Comparison of ENCODE assay signal across 7 mouse cellular contexts in the genomic region with DNA sequence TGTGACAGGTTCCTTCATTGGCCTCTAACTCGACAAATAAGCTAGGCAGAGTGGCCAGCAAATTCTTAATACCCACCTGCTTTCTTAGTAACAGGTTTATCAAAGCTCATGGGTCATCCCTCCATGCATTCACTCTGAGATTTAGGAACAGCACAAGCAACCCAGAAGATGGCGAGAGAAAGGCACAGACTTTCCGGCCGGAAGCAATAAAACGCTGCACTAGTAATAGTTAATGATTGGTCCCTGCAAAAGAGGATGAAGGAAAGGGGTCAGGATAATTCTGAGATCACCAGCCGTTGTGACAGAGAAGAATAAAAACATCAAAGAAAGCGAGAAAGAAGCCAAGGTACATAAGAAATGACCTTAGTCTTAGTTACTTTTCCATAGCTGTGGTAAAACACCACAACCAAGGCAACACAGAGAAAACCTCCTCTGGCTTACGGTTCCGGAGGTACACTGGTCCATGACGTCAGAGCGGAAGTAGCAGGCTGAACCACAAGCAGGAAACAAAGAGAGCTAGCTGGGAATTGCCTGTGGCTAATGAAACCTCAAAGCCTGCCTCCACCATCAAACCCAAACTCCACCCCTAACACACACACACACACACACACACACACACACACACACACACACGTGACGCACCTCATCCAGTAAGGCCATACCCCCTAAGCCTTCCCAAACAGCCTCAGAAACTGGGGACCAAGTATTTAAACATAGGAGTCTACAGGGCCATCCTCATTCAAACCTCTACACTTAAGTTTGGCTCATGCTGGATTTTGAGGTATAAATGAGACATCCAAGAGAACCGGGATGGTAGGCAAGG.
A peak's percentile ranks its signal among the peaks of the same experiment; 100 is the strongest.
DNase-seq lines count a peak whose midpoint lies in the region; ATAC-seq lines count a peak whose summit lies in the region.

No protein-coding gene starts in this region.

- H3K9ac ChIP-seq in limb, embryonic 13.5 days, result no peak overlapping the region
- no peak overlapping the region for H3K9ac ChIP-seq in neural tube, embryonic 14.5 days (replicated peaks; ENCODE audit: low read depth, low read length)

- no peak; the same call in 1 of the 2 replicates for ATAC-seq in limb, embryonic 13.5 days (ENCODE audit: low FRiP score, low read depth)
- no peak for ATAC-seq in neural tube, embryonic 14.5 days (ENCODE audit: low read depth)

- no peaks in the 10 kb centered on the region for H3K9me3 ChIP-seq in limb, embryonic 13.5 days
- no peaks in the 10 kb centered on the region for H3K9me3 ChIP-seq in neural tube, embryonic 14.5 days (ENCODE audit: control insufficient read depth, low read length)
- H3K9me3 ChIP-seq in hindbrain, embryonic 10.5 days, result no peaks in the 10 kb centered on the region

- H3K4me3 ChIP-seq in limb, embryonic 13.5 days, result no peak overlapping the region
- no peak overlapping the region for H3K4me3 ChIP-seq in neural tube, embryonic 14.5 days (ENCODE audit: low read depth, low read length)
- no peak overlapping the region for H3K4me3 ChIP-seq in hindbrain, embryonic 10.5 days

- no peaks in the 10 kb centered on the region for H3K27me3 ChIP-seq in limb, embryonic 13.5 days
- H3K27me3 ChIP-seq in neural tube, embryonic 14.5 days (ENCODE audit: control insufficient read depth, insufficient read depth, low read length), result no peaks in the 10 kb centered on the region
- no peaks in the 10 kb centered on the region for H3K27me3 ChIP-seq in hindbrain, embryonic 10.5 days (ENCODE audit: insufficient read depth, poor library complexity, severe bottlenecking)

- H3K4me2 ChIP-seq in limb, embryonic 13.5 days (replicated peaks), result peak overlapping the region; percentile 27
- H3K4me2 ChIP-seq in neural tube, embryonic 14.5 days (ENCODE audit: low read depth, low read length), result no peak overlapping the region

- H3K4me1 ChIP-seq in limb, embryonic 13.5 days, result peaks cover 51% of the 10 kb centered on the region
- H3K4me1 ChIP-seq in neural tube, embryonic 14.5 days (ENCODE audit: control insufficient read depth, insufficient read depth, low read length), result peaks cover 18% of the 10 kb centered on the region
- peaks cover 12% of the 10 kb centered on the region for H3K4me1 ChIP-seq in hindbrain, embryonic 10.5 days (replicated peaks)

- no peaks in the 10 kb centered on the region for H3K36me3 ChIP-seq in limb, embryonic 13.5 days
- H3K36me3 ChIP-seq in neural tube, embryonic 14.5 days (ENCODE audit: control insufficient read depth, insufficient read depth, low read length), result no peaks in the 10 kb centered on the region
- H3K36me3 ChIP-seq in hindbrain, embryonic 10.5 days, result no peaks in the 10 kb centered on the region

- DNase-seq in CD8-positive naive resting alpha-beta T cell, adult 2 months (ENCODE audit: low read depth in 2 of 2, low spot score in 2 of 2), result peak; percentile 78 to 83
- peak; percentile 65 for DNase-seq in c-Kit-positive CD71-negative TER-119-negative erythroid progenitor cells, embryonic 14.5 days (ENCODE audit: low read depth)
- no peak for DNase-seq in ovary, postnatal 36 days (ENCODE audit: low spot score)
- no peak for DNase-seq in hindbrain, embryonic 10.5 days (ENCODE audit: low spot score)
- no peak for DNase-seq in yolk sac, embryonic 10.5 days (ENCODE audit: low spot score)

- peak overlapping the region; percentile 61 for H3K27ac ChIP-seq in limb, embryonic 13.5 days
- H3K27ac ChIP-seq in neural tube, embryonic 14.5 days (ENCODE audit: low read depth, low read length), result peak overlapping the region; percentile 7; the same call in 1 of the 2 replicates
- H3K27ac ChIP-seq in hindbrain, embryonic 10.5 days, result no peak overlapping the region

- WGBS in limb, embryonic 13.5 days, result 38% methylated on average over 14 of the region's 14 CpGs
- 53% methylated on average over 14 of the region's 14 CpGs for WGBS in neural tube, embryonic 14.5 days
- WGBS in hindbrain, embryonic 10.5 days, result 81% methylated on average over 14 of the region's 14 CpGs

Comparison
In these comparisons a context has a peak if more than half of its experiments do, and no peak if none do; other contexts are left out.
1. DNase-seq: peak in CD8-positive naive resting alpha-beta T cell, adult 2 months (2 of 2) and c-Kit-positive CD71-negative TER-119-negative erythroid progenitor cells, embryonic 14.5 days (single experiment); none in ovary, postnatal 36 days (single experiment), hindbrain, embryonic 10.5 days (single experiment) and yolk sac, embryonic 10.5 days (single experiment).